Mouse (Mus musculus): ENCODE results near the gene Coro7. TPM values are rescaled to one million over a fixed set of nuclear protein-coding genes. Genes with fewer than 3 reads are reported as not detected.

The Coro7 gene
- 24.1 and 27.2 TPM in 2 replicates for polyA plus RNA-seq (2014; fragmentation: Nextera tagmentation; extraction: Ambion mirVana)

DNA sequence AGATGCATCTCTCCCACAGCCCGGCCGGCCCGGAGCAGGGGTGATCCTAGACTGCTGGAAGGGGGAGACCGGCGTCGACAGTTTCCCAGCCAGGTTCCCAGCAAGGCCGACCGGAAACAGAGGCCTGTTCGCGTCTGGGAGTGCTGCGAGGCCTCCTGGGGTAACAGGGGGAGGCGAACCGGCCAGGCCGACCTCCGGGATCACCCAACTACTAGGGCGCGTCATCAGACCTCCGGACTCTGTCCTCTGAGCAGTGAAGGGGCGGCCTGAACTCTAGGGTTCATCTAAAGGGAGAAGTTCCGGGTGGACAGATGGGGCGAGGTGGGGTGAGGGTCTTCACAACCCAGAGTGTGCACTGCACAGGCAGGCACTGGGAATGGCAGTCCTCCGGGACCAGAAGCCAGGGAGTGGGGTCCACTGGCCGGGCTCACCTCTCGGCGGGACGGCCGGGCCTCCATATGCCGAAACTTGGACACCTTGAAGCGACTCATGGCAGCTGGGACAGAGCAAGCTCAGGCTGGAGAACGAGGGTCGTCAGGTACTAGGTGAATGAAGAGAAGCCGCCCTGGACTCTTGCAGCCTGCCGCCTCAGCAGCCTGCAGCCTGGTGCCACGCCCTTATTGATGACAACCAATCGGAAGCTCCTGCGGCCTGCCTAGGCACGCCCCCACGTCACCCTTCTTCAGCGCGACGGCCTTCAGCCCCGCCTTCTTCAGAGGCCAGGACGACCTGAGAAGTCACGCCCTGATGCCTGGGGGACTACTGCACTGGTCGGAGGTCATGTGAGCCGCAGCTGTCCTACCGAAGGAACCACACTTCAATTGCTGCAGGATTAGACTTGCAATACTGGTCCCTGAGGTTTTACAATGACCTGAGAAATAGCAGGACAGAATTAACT, at the start of gene Coro7:
TSS of gene Coro7 (minus strand) at position 657 of the 898 bp plus-strand sequence.
- ATAC-seq (ENCODE audit: low FRiP score) (peak; percentile 91), DNase-seq (ENCODE audit: low spot score) (peak; percentile 84)
- no peaks in the 10 kb centered on the region for H3K9me3 ChIP-seq (ENCODE audit: control insufficient read depth, low read length)
- peak within 1 kb of the TSS; percentile 71 for H3K9ac ChIP-seq
- peaks cover 18% of the 10 kb centered on the region for H3K36me3 ChIP-seq (replicated peaks; ENCODE audit: control insufficient read depth, insufficient read depth)
- peak within 1 kb of the TSS; percentile 95 for H3K4me2 ChIP-seq (replicated peaks)
- H3K27me3 ChIP-seq (ENCODE audit: control insufficient read depth, insufficient read depth, low read length) = no peaks in the 10 kb centered on the region
- under 1% methylated on average over 47 of the region's 47 CpGs for WGBS
- peaks cover 9% of the 10 kb centered on the region for H3K4me1 ChIP-seq (replicated peaks; ENCODE audit: control insufficient read depth, insufficient read depth, low read length)
- H3K4me3 ChIP-seq (replicated peaks; ENCODE audit: low read length) = peak within 1 kb of the TSS; percentile 67
- H3K27ac ChIP-seq = no peak within 1 kb of the TSS

- DNase-seq (ENCODE audit: low spot score) (no peak), ATAC-seq (ENCODE audit: low FRiP score) (no peak)
- no peak overlapping the region for H3K4me3 ChIP-seq (replicated peaks; ENCODE audit: low read length)
- no peaks in the 10 kb centered on the region for H3K9me3 ChIP-seq (ENCODE audit: control insufficient read depth, low read length)
- H3K9ac ChIP-seq = no peak overlapping the region
- H3K4me2 ChIP-seq (replicated peaks) = 0 out of 2 replicates have a peak overlapping the region, but pooled peaks have one; percentile 77
- H3K36me3 ChIP-seq (replicated peaks; ENCODE audit: control insufficient read depth, insufficient read depth) = no peaks in the 10 kb centered on the region
- peaks cover 7% of the 10 kb centered on the region for H3K4me1 ChIP-seq (replicated peaks; ENCODE audit: control insufficient read depth, insufficient read depth, low read length)
- 88% methylated on average over 1 of the region's 1 CpGs for WGBS
- H3K27me3 ChIP-seq (ENCODE audit: control insufficient read depth, insufficient read depth, low read length) = no peaks in the 10 kb centered on the region
- no peak overlapping the region for H3K27ac ChIP-seq
Measured at GRCm38 (mm10) chr16:4727963-4728362, 48.4 kb upstream of the Coro7 start.

GRCm38 (mm10) chr16:4727526-4727925, 47.9 kb upstream of the Coro7 start:
- no peak overlapping the region for H3K27ac ChIP-seq
- no peak overlapping the region for H3K4me3 ChIP-seq (replicated peaks; ENCODE audit: low read length)
- 93% methylated on average over 1 of the region's 1 CpGs for WGBS
- ATAC-seq (ENCODE audit: low FRiP score) (no peak), DNase-seq (ENCODE audit: low spot score) (no peak)
- H3K27me3 ChIP-seq (ENCODE audit: control insufficient read depth, insufficient read depth, low read length) = no peaks in the 10 kb centered on the region
- peak overlapping the region; percentile 77 for H3K4me2 ChIP-seq (replicated peaks)
- peaks cover 7% of the 10 kb centered on the region for H3K4me1 ChIP-seq (replicated peaks; ENCODE audit: control insufficient read depth, insufficient read depth, low read length)
- H3K9me3 ChIP-seq (ENCODE audit: control insufficient read depth, low read length) = no peaks in the 10 kb centered on the region
- H3K36me3 ChIP-seq (replicated peaks; ENCODE audit: control insufficient read depth, insufficient read depth) = no peaks in the 10 kb centered on the region
- H3K9ac ChIP-seq = no peak overlapping the region

DNA sequence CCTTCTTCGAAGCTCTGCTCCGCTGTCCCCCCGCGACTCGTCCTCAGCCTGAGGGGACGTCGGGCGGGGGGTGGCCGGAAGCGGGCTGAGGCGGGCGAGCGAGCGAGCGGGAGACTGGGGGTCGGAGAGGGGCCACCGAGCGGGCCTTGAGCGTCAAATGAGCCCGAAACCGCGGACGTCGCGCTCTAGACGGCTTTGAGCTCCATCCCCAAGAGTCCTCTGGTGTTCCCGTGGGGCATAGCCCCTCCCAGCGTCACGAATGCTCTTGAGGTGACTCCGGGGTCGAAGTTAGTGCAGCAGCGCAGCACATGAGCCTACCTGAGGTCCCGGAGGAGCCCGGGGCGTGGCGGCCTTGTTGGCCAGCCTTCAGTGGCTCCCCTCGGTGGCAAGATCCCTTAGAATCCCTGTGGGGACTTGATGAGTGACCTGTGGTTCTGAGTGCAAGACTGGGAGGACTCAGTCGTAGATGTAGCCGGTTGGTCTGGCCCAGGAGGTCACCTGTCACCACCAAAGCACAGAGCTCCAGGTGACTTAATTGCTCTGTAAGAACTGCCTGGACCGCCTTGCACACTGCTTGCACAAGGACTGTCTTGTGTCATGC, 47.1 kb upstream of the Coro7 start:
- peak overlapping the region; percentile 57 for H3K27ac ChIP-seq
- DNase-seq (ENCODE audit: low spot score) = peak; percentile 30
- ATAC-seq (ENCODE audit: low FRiP score) = peak; percentile 53
- peak overlapping the region; percentile 70 for H3K4me3 ChIP-seq (replicated peaks; ENCODE audit: low read length)
- WGBS = 1% methylated on average over 40 of the region's 40 CpGs
- peak overlapping the region; percentile 85 for H3K9ac ChIP-seq
- no peaks in the 10 kb centered on the region for H3K27me3 ChIP-seq (ENCODE audit: control insufficient read depth, insufficient read depth, low read length)
- peak overlapping the region; percentile 77 for H3K4me2 ChIP-seq (replicated peaks)
- H3K9me3 ChIP-seq (ENCODE audit: control insufficient read depth, low read length) = no peaks in the 10 kb centered on the region
- peaks cover 7% of the 10 kb centered on the region for H3K4me1 ChIP-seq (replicated peaks; ENCODE audit: control insufficient read depth, insufficient read depth, low read length)
- no peaks in the 10 kb centered on the region for H3K36me3 ChIP-seq (replicated peaks; ENCODE audit: control insufficient read depth, insufficient read depth)

DNA sequence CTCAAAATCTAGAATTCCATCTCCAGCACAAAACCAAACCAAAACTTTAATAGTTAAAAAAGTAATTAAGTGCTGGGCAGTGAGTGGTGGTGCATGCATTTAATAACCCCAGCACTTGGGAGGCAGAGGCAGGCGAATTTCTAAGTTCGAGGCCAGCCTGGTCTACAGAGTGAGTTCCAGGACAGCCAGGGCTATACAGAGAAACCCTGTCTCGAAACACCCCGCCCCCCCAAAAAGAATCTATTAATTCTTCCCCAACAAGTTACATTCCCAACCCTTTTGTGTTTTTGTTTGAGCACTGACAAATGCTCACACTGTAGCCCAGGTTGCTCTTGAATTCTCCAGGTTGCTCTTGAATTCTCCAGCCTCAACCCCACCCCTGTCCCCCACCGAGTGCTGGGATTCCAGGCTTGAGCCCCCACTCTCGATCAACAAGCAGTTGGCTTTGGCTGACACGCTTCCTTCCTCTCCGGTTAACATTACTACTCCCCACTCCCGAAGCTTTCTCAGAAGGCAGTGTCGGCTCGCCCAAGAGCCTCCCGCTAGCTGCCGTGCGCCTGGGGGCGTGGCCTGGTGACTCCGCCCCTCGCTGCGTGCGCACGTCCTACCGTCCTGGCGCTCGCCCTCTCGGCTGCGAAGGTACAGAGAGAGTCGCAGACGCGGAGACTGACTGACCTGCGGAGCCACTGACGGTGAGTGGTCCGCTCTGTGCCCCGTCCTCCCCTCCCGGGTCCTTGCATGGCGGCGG, 46.4 kb upstream of the Coro7 start, which contains the start of gene Hmox2:
TSS of gene Hmox2 (plus strand) at position 582 of the 748 bp plus-strand sequence.
- Histone ChIP-seq H3K27me3 (ENCODE audit: control insufficient read depth, insufficient read depth, low read length) (no peaks in the 10 kb centered on the region), H3K4me2 (replicated peaks) (peak within 1 kb of the TSS; percentile 77), H3K4me3 (replicated peaks; ENCODE audit: low read length) (peak within 1 kb of the TSS; percentile 70), H3K4me1 (replicated peaks; ENCODE audit: control insufficient read depth, insufficient read depth, low read length) (peaks cover 7% of the 10 kb centered on the region), H3K9ac (peak within 1 kb of the TSS; percentile 85), H3K27ac (peak within 1 kb of the TSS; percentile 57), H3K9me3 (ENCODE audit: control insufficient read depth, low read length) (no peaks in the 10 kb centered on the region), H3K36me3 (replicated peaks; ENCODE audit: control insufficient read depth, insufficient read depth) (no peaks in the 10 kb centered on the region)
- 5% methylated on average over 35 of the region's 35 CpGs for WGBS
- DNase-seq (ENCODE audit: low spot score) = peak; percentile 94
- peak; percentile 94 for ATAC-seq (ENCODE audit: low FRiP score)

- H3K4me2 ChIP-seq (replicated peaks) = no peak overlapping the region
- H3K9ac ChIP-seq = no peak overlapping the region
- no peak overlapping the region for H3K4me3 ChIP-seq (replicated peaks; ENCODE audit: low read length)
- no peak for ATAC-seq (ENCODE audit: low FRiP score)
- no peak for DNase-seq (ENCODE audit: low spot score)
- H3K27ac ChIP-seq = no peak overlapping the region
- 78% methylated on average over 4 of the region's 4 CpGs for WGBS
- H3K36me3 ChIP-seq (replicated peaks; ENCODE audit: control insufficient read depth, insufficient read depth) = no peaks in the 10 kb centered on the region
- H3K27me3 ChIP-seq (ENCODE audit: control insufficient read depth, insufficient read depth, low read length) = no peaks in the 10 kb centered on the region
- no peaks in the 10 kb centered on the region for H3K9me3 ChIP-seq (ENCODE audit: control insufficient read depth, low read length)
- peaks cover 7% of the 10 kb centered on the region for H3K4me1 ChIP-seq (replicated peaks; ENCODE audit: control insufficient read depth, insufficient read depth, low read length)
Measured at GRCm38 (mm10) chr16:4725266-4725665, 45.7 kb upstream of the Coro7 start.

DNA sequence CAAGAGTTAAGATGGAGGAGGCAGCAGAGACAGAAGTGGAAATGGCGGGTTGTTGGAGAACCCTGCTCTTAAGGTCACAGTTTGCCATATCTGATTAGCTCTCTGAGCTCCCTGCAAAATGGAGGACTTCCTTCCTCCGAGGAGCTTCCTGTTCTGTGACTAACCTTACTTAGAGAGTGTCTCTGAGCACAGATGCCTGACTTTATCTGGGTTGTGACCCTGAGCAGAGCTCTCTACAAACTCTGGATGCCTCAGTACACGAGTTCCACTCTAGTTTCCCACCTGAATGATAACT, 43.3 kb upstream of the Coro7 start:
- DNase-seq (ENCODE audit: low spot score) (no peak), ATAC-seq (ENCODE audit: low FRiP score) (no peak)
- H3K27ac ChIP-seq = no peak overlapping the region
- no peak overlapping the region for H3K4me3 ChIP-seq (replicated peaks; ENCODE audit: low read length)
- no peak overlapping the region for H3K9ac ChIP-seq
- no peaks in the 10 kb centered on the region for H3K27me3 ChIP-seq (ENCODE audit: control insufficient read depth, insufficient read depth, low read length)
- H3K4me2 ChIP-seq (replicated peaks) = no peak overlapping the region
- no peaks in the 10 kb centered on the region for H3K9me3 ChIP-seq (ENCODE audit: control insufficient read depth, low read length)
- H3K36me3 ChIP-seq (replicated peaks; ENCODE audit: control insufficient read depth, insufficient read depth) = no peaks in the 10 kb centered on the region
- WGBS = 73% methylated on average over 3 of the region's 3 CpGs
- H3K4me1 ChIP-seq (replicated peaks; ENCODE audit: control insufficient read depth, insufficient read depth, low read length) = peaks cover 7% of the 10 kb centered on the region

DNA sequence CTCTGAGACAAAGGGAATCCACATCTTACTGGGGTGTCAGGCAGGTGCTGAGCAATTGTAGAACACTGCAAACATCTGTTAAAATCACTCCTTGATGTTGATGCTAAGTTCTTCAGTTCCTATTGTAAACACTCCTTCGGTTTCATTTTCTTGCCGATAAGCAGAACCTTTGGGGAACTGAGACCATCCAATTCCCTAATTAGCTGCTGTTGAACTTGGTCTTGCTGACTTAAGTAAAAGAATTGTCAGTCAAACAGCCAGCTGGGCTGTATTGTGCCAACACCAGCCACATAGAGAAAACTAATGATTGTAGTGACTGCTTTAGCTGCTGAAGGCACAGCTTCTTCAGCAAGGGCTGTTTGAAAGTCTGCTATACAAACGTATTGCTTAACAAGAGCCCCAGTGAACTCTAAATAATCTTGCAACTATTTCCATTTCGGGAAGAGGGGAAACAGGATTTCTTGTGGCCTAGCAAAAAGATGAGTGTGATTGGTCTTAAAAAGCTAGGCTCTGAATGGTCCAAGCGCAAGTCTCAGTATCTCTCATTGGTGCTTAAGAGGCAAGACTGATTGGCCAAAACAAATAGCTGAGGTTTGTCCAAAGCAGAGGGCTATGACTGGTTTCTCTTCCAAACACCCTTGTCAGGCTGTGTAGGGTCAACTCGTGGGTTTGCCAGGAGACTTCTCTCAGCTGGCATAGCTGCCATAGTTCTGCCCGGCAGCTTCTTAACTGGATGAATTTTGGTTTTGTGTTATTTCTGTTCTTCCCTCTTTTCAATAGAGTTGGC, 42.7 kb upstream of the Coro7 start:
- 79% methylated on average over 7 of the region's 7 CpGs for WGBS
- ATAC-seq (ENCODE audit: low FRiP score) (no peak), DNase-seq (ENCODE audit: low spot score) (no peak)
- no peak overlapping the region for H3K9ac ChIP-seq
- H3K4me2 ChIP-seq (replicated peaks) = no peak overlapping the region
- no peaks in the 10 kb centered on the region for H3K9me3 ChIP-seq (ENCODE audit: control insufficient read depth, low read length)
- no peaks in the 10 kb centered on the region for H3K27me3 ChIP-seq (ENCODE audit: control insufficient read depth, insufficient read depth, low read length)
- H3K4me1 ChIP-seq (replicated peaks; ENCODE audit: control insufficient read depth, insufficient read depth, low read length) = peaks cover 7% of the 10 kb centered on the region
- H3K4me3 ChIP-seq (replicated peaks; ENCODE audit: low read length) = no peak overlapping the region
- H3K27ac ChIP-seq = no peak overlapping the region
- no peaks in the 10 kb centered on the region for H3K36me3 ChIP-seq (replicated peaks; ENCODE audit: control insufficient read depth, insufficient read depth)
